Mouse (Mus musculus): ENCODE measurements at regions not wholly inside any gene's neighbourhood (a gene's known extent, or its start where the extent isn't known, plus 50 kb on each side); places are given as distances from the start of the nearest gene placed in this dataset.

- ATAC-seq, result no peak
- no peak for TF ChIP-seq CTCF (IDR thresholded peaks at IDR 0.05; ENCODE audit: low read depth)
- Histone ChIP-seq H3K27ac (ENCODE audit: low read depth, low read length) (no peak overlapping the region), H3K4me3 (ENCODE audit: low read depth, low read length) (no peak overlapping the region), H3K9ac (ENCODE audit: low read depth, low read length) (no peak overlapping the region), H3K27me3 (replicated peaks; ENCODE audit: control insufficient read depth, insufficient read depth, low read length) (no peaks in the 10 kb centered on the region), H3K4me1 (replicated peaks; ENCODE audit: control insufficient read depth, insufficient read depth, low read length) (no peaks in the 10 kb centered on the region), H3K36me3 (ENCODE audit: control insufficient read depth, insufficient read depth) (no peaks in the 10 kb centered on the region), H3K9me3 (ENCODE audit: control insufficient read depth) (no peaks in the 10 kb centered on the region), H3K4me2 (replicated peaks; ENCODE audit: low read depth) (no peak overlapping the region)
- 33% methylated on average over 1 of the region's 1 CpGs for WGBS
Observed at GRCm38 (mm10) chr11:7561437-7561836, 347.7 kb upstream of the Igfbp3 start.

GRCm38 (mm10) chr11:7555613-7556274 is 342.0 kb upstream of the Igfbp3 start:
- H3K9me3 ChIP-seq (ENCODE audit: control insufficient read depth), result no peaks in the 10 kb centered on the region
- no peak overlapping the region for H3K4me2 ChIP-seq (replicated peaks; ENCODE audit: low read depth)
- no peak overlapping the region for H3K4me3 ChIP-seq (ENCODE audit: low read depth, low read length)
- H3K9ac ChIP-seq (ENCODE audit: low read depth, low read length), result no peak overlapping the region
- H3K36me3 ChIP-seq (ENCODE audit: control insufficient read depth, insufficient read depth), result no peaks in the 10 kb centered on the region
- no peak for TF ChIP-seq CTCF (IDR thresholded peaks at IDR 0.05; ENCODE audit: low read depth)
- H3K27me3 ChIP-seq (replicated peaks; ENCODE audit: control insufficient read depth, insufficient read depth, low read length), result no peaks in the 10 kb centered on the region
- no peak for ATAC-seq
- H3K27ac ChIP-seq (ENCODE audit: low read depth, low read length), result no peak overlapping the region
- no peaks in the 10 kb centered on the region for H3K4me1 ChIP-seq (replicated peaks; ENCODE audit: control insufficient read depth, insufficient read depth, low read length)
- whole genome bisulfite sequencing, result 66% methylated on average over 6 of the region's 6 CpGs

GRCm38 (mm10) chr11:7552154-7552553 is 338.4 kb upstream of the Igfbp3 start:
- no peak overlapping the region for H3K4me2 ChIP-seq (replicated peaks; ENCODE audit: low read depth)
- H3K27ac ChIP-seq (ENCODE audit: low read depth, low read length), result no peak overlapping the region
- 66% methylated on average over 3 of the region's 3 CpGs for WGBS
- ATAC-seq, result no peak
- no peak overlapping the region for H3K9ac ChIP-seq (ENCODE audit: low read depth, low read length)
- no peak overlapping the region for H3K4me3 ChIP-seq (ENCODE audit: low read depth, low read length)
- H3K36me3 ChIP-seq (ENCODE audit: control insufficient read depth, insufficient read depth), result no peaks in the 10 kb centered on the region
- H3K27me3 ChIP-seq (replicated peaks; ENCODE audit: control insufficient read depth, insufficient read depth, low read length), result no peaks in the 10 kb centered on the region
- no peak for TF ChIP-seq CTCF (IDR thresholded peaks at IDR 0.05; ENCODE audit: low read depth)
- H3K9me3 ChIP-seq (ENCODE audit: control insufficient read depth), result no peaks in the 10 kb centered on the region
- H3K4me1 ChIP-seq (replicated peaks; ENCODE audit: control insufficient read depth, insufficient read depth, low read length), result no peaks in the 10 kb centered on the region

- H3K9ac ChIP-seq (ENCODE audit: low read depth, low read length), result no peak overlapping the region
- ATAC-seq, result no peak
- H3K4me3 ChIP-seq (ENCODE audit: low read depth, low read length), result no peak overlapping the region
- H3K4me2 ChIP-seq (replicated peaks; ENCODE audit: low read depth), result no peak overlapping the region
- no peak for TF ChIP-seq CTCF (IDR thresholded peaks at IDR 0.05; ENCODE audit: low read depth)
- no peaks in the 10 kb centered on the region for H3K4me1 ChIP-seq (replicated peaks; ENCODE audit: control insufficient read depth, insufficient read depth, low read length)
- H3K36me3 ChIP-seq (ENCODE audit: control insufficient read depth, insufficient read depth), result no peaks in the 10 kb centered on the region
- H3K27ac ChIP-seq (ENCODE audit: low read depth, low read length), result no peak overlapping the region
- H3K9me3 ChIP-seq (ENCODE audit: control insufficient read depth), result no peaks in the 10 kb centered on the region
- no peaks in the 10 kb centered on the region for H3K27me3 ChIP-seq (replicated peaks; ENCODE audit: control insufficient read depth, insufficient read depth, low read length)
- WGBS, result 56% methylated on average over 2 of the region's 2 CpGs
Observed at GRCm38 (mm10) chr11:7547796-7548195, 334.1 kb upstream of the Igfbp3 start.

- no peak for ATAC-seq
- H3K27me3 ChIP-seq (replicated peaks; ENCODE audit: control insufficient read depth, insufficient read depth, low read length), result no peaks in the 10 kb centered on the region
- H3K9ac ChIP-seq (ENCODE audit: low read depth, low read length), result no peak overlapping the region
- H3K4me1 ChIP-seq (replicated peaks; ENCODE audit: control insufficient read depth, insufficient read depth, low read length), result no peaks in the 10 kb centered on the region
- H3K9me3 ChIP-seq (ENCODE audit: control insufficient read depth), result no peaks in the 10 kb centered on the region
- no peak overlapping the region for H3K4me3 ChIP-seq (ENCODE audit: low read depth, low read length)
- H3K4me2 ChIP-seq (replicated peaks; ENCODE audit: low read depth), result no peak overlapping the region
- no peak for TF ChIP-seq CTCF (IDR thresholded peaks at IDR 0.05; ENCODE audit: low read depth)
- H3K36me3 ChIP-seq (ENCODE audit: control insufficient read depth, insufficient read depth), result no peaks in the 10 kb centered on the region
- H3K27ac ChIP-seq (ENCODE audit: low read depth, low read length), result no peak overlapping the region
- WGBS, result 22% methylated on average over 2 of the region's 2 CpGs
Observed at GRCm38 (mm10) chr11:7545621-7546020, 331.9 kb upstream of the Igfbp3 start.

GRCm38 (mm10) chr11:7534590-7534989 is 320.9 kb upstream of the Igfbp3 start:
- H3K27me3 ChIP-seq (replicated peaks; ENCODE audit: control insufficient read depth, insufficient read depth, low read length), result no peaks in the 10 kb centered on the region
- no peak overlapping the region for H3K9ac ChIP-seq (ENCODE audit: low read depth, low read length)
- no peak overlapping the region for H3K4me2 ChIP-seq (replicated peaks; ENCODE audit: low read depth)
- H3K4me3 ChIP-seq (ENCODE audit: low read depth, low read length), result no peak overlapping the region
- no peak for TF ChIP-seq CTCF (IDR thresholded peaks at IDR 0.05; ENCODE audit: low read depth)
- peaks cover 4% of the 10 kb centered on the region; the same call in 1 of the 2 replicates for H3K9me3 ChIP-seq (ENCODE audit: control insufficient read depth)
- ATAC-seq, result no peak
- no peaks in the 10 kb centered on the region for H3K36me3 ChIP-seq (ENCODE audit: control insufficient read depth, insufficient read depth)
- H3K4me1 ChIP-seq (replicated peaks; ENCODE audit: control insufficient read depth, insufficient read depth, low read length), result no peaks in the 10 kb centered on the region
- no peak overlapping the region for H3K27ac ChIP-seq (ENCODE audit: low read depth, low read length)
- 65% methylated on average over 2 of the region's 2 CpGs for WGBS

GRCm38 (mm10) chr11:7533327-7533726 is 319.6 kb upstream of the Igfbp3 start:
- 47% methylated on average over 1 of the region's 1 CpGs for WGBS
- no peak for ATAC-seq
- no peak overlapping the region for H3K4me2 ChIP-seq (replicated peaks; ENCODE audit: low read depth)
- no peak overlapping the region for H3K4me3 ChIP-seq (ENCODE audit: low read depth, low read length)
- TF ChIP-seq CTCF (IDR thresholded peaks at IDR 0.05; ENCODE audit: low read depth), result no peak
- H3K4me1 ChIP-seq (replicated peaks; ENCODE audit: control insufficient read depth, insufficient read depth, low read length), result no peaks in the 10 kb centered on the region
- H3K27ac ChIP-seq (ENCODE audit: low read depth, low read length), result no peak overlapping the region
- peaks cover 4% of the 10 kb centered on the region; the same call in 1 of the 2 replicates for H3K9me3 ChIP-seq (ENCODE audit: control insufficient read depth)
- H3K36me3 ChIP-seq (ENCODE audit: control insufficient read depth, insufficient read depth), result no peaks in the 10 kb centered on the region
- no peak overlapping the region for H3K9ac ChIP-seq (ENCODE audit: low read depth, low read length)
- H3K27me3 ChIP-seq (replicated peaks; ENCODE audit: control insufficient read depth, insufficient read depth, low read length), result no peaks in the 10 kb centered on the region
